Mouse (Mus musculus) thymus, postnatal 0 days (tissue): Measurements from ENCODE around the gene Dtymk. TPM values are rescaled to one million over a fixed set of nuclear protein-coding genes. Genes with fewer than 3 reads are reported as not detected.
"Not testable (repeated sequence)": the region's sequence is repeated elsewhere in the genome, so short reads cannot be mapped to it uniquely, and the experiment has no call there.

Source experiments
- DNase-seq: peaks from one replicate; pipeline ENCODE4 v3.0.0-alpha.2; 2015; ENCODE audit warnings: low spot score
- polyA plus RNA-seq: library from polyadenylated mRNA; unstranded; fragments of >200 nt; fragmentation: Nextera tagmentation; extraction: Ambion mirVana; gene quantifications from 2 replicates; pipeline ENCODE4 v1.2.1, GENCODE M21; 2015

Gene Dtymk
- polyA plus RNA-seq, 1 experiment from 2014 or later: 313 TPM

GRCm38 (mm10) chr1:93805221-93805951, 3.7 kb upstream of the Dtymk start:
- no peak for DNase-seq

DNA sequence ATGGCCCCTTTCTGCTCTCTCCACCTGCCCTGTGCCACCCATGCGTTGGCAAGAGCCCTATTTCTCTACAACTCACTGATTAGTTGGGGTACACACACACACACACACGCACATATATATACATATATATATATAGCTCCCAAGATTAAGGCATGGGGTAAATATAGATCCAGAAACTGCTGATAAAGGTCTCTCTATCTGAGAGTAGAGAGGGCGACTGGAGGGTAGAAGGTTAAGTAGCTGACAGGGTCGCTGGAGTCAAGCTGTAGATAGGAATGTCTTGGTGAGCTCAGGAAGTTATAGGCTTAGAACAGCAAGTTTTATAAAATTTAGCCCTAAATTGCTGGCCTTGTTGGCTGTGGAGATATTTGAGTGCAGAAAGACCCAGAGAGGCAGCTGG, 3.1 kb upstream of the Dtymk start:
- no peak for DNase-seq

DNA sequence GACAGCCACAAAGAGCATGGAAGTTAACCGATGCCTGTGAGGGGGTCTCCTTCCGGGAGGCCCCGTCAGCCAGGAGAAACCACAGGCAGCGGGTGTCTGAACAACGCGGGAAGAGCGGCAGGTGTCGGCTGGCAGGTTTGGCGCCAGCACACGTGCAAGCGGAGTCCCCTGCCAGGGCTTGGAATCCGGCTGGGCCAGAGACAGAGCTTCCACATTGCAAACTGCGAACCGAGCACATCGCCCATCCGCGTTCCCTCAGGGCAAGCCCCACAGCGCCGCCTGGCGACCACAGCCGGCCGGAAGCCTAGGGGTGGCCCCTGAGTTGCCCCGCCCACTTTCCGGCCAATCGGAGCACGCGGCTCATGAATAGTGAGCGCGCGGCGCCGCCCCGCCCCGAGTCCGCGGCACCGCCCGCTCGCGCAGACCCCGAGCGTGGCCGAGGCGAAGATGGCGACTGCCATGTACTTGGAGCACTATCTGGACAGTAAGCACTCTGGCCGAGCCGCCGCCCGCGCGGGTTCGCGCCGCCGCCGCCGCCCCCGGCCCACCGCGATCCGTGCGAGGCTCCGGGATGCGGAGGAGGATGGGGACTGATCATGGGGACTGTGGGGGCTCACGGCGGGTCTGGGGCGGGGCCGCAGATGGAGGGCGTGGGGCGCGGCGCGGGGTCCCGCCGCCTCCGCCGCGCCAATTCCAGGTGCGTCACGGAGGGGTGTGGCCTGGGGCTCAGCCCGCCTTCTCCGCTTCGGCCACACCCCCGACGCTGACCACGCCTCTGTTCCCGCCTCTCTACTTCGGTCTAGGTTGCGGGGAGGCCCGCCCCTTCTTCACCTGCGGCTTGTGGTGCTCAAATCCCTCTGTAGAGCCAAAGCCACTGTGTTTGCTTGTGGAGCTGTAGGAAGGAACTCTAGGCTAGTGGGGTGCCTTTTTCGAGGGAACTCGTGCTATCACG, 2.1 kb upstream of the Dtymk start, which contains the start of gene Ing5:
TSS of gene Ing5 (plus strand) at position 410 of the 952 bp plus-strand sequence.
- DNase-seq: peak; percentile 98

- DNase-seq: no peak
Observed at GRCm38 (mm10) chr1:93802771-93803170, 1.0 kb upstream of the Dtymk start.

- no peak for DNase-seq
Observed at GRCm38 (mm10) chr1:93800670-93801503, 847 bp downstream of the Dtymk start.

- DNase-seq: no peak
Observed at GRCm38 (mm10) chr1:93795886-93796285, 5.8 kb downstream of the Dtymk start.

DNA sequence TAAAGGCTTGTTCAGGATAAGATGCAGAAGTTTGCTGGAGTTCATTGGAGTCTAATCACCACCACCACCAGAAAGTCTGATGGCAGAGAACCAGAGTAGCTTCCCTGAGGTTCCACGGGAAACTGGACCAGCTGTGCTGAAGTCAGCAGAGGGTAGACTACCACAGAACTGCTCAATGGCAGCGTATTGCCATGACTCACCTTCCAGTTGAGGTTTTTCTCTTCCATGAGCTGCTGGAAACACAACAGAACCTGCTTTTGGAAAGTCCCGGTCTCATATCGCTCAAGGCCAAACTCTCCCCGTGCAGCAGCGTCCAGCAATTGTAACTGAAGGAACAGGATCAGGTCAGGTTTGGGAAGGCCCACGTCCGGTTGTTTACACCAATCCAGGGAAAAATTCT, 7.2 kb downstream of the Dtymk start:
- no peak for DNase-seq

DNA sequence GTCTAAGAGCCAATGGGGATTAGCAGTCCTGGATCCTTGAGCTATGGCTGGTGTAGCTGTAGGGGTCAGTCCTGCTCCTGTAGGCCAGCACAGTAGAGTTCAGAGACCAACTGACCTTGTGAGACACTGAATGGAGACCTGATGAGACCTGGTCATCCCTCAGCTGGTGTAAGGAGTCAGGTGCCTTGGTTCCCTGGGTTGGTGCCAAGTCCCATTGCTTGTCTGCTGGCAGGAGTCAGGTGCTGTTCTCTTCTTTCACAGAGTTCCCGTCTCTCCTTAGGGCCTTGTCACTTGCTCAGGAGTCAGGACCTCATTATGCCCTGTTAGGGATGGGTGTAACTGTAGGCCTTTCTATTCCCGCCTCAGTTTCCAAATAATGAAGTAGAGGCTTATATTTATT, 14.8 kb downstream of the Dtymk start:
- DNase-seq: no peak

DNA sequence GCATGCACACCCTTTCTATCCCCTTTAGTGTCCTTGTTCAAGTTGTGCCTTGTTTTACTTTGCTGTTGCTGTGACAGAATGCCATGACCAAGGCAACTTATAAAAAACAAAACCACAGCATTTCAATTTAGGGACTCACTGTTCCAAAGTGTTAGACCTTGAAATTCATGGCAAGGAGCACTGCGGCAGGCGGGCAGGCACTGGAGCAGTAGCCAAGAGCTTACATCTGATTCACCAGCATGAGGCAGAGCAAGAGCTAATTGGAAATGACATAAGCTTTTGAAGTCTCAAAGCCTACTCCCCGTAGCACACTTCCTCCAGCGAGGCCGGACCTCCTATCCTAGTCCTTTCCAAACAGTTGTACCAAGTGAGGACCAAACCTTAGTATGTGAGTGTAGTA, 25.0 kb downstream of the Dtymk start:
- no peak for DNase-seq

DNA sequence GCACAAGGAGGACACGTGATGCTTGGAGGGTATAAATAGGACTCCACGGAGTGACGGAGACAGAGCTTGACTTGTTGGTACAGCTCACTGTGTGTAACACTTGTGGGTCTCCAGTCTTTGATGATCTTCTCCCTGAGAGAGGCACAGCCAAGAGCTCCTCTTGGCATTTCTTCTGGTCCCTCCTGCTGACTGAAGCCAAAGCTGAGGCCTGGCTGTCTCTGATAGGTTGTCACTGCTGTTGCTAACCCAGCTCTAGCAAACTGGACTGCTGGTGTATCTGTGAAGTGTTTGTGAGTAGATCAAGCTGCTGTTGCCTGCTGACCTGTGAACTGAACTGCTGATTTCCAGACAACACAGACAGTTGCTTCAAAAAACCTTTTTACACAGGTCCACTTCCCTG, 31.8 kb downstream of the Dtymk start:
- no peak for DNase-seq

DNA sequence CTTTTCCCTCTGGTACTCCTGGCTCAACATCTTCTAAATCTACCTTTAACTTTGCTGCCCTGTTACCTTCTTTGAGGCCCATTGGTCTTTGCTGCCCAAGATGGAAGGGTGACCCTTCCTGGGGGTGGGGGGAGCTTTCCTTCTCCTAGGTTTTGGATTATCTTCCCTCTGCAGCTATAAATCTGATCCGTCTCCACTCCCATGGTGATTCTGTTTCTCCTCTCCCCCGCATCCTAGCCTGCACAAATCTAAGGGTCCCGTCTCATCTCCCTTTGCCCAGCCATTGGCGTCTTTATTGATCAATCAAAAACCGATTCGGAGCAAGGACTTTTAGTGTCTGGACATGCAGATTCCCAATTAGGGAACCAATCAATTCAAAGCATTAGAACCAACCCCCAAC, 34.1 kb downstream of the Dtymk start:
- no peak for DNase-seq

GRCm38 (mm10) chr1:93764871-93765591, 36.7 kb downstream of the Dtymk start:
- no peak for DNase-seq

GRCm38 (mm10) chr1:93763531-93763930, 38.2 kb downstream of the Dtymk start:
- not testable (repeated sequence) for DNase-seq

- no peak for DNase-seq
Observed at GRCm38 (mm10) chr1:93760076-93760475, 41.7 kb downstream of the Dtymk start.

- no peak for DNase-seq
Observed at GRCm38 (mm10) chr1:93756154-93756553, 45.6 kb downstream of the Dtymk start.

DNA sequence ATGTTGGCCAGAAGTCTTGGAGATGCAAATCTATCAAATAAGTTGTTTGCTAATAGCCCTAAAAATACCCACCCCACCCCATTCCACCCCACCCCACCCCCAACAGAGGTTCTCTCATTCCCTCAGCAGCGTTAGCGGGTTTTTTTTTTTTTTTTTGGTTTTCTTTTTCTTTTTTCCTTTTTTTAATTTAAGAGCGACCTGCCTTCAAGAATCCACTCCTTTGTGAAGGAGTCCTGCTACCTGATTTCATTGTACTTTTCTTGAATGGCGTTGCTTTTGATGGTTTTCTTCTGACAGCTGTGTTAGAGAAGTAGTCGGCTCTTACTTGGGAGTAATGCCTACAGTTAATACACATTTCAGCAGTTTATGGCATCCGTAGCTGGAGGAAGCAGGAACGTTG, 46.1 kb downstream of the Dtymk start:
- no peak for DNase-seq

DNA sequence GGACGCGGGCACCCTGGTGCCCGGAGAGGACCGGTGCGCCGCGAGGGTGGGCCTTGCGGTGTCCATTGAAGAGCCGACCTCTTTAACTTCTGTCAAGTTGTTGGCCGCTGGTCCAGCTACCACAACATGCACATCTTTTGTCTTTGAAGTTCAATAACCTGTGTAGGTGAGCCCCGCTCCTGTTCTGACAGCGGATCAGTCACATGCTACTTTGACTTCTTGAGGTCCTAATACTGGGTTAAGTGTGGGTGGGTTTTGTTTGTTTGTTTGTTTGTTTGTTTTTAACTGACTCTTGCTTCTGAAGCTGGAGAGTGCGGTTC, 46.5 kb downstream of the Dtymk start:
- DNase-seq: peak; percentile 22

- peak; percentile 89 for DNase-seq
Observed at GRCm38 (mm10) chr1:93754573-93755290, 47.0 kb downstream of the Dtymk start, which contains the start of gene Thap4. Gene Thap4, minus strand, starts transcription at chr1:93754864.

GRCm38 (mm10) chr1:93753911-93754572, 47.7 kb downstream of the Dtymk start:
- DNase-seq: peak; percentile 27

GRCm38 (mm10) chr1:93751290-93751689, 50.4 kb downstream of the Dtymk start, which contains the start of gene Atg4b:
Gene Atg4b, plus strand, starts transcription at chr1:93751500.
- no peak for DNase-seq
